Mouse (Mus musculus) forebrain, embryonic 14.5 days (tissue): ENCODE data around the gene Hsd3b6. TPM values are rescaled to one million over a fixed set of nuclear protein-coding genes. Genes with fewer than 3 reads are reported as not detected.
"Not testable (repeated sequence)": the region's sequence is repeated elsewhere in the genome, so short reads cannot be mapped to it uniquely, and the experiment has no call there.

Experiments used
- ATAC-seq: fragments of 200-750 bp; cut with Nextera tagmentation; 2 replicates; pipeline ENCODE4 v1.8.0; 2017; ENCODE audit warnings: mild to moderate bottlenecking, moderate library complexity
- DNase-seq: peaks from one replicate; pipeline ENCODE4 v3.0.0-alpha.2; 2015; ENCODE audit warnings: low spot score
- H3K27ac ChIP-seq: fragments of 300-500 bp; sonication (generic); 2 replicates; pipeline ENCODE4 v1.5.1; 2014; ENCODE audit warnings: low read depth, mild to moderate bottlenecking, control low read depth, low read length, moderate library complexity
- H3K27me3 ChIP-seq: fragments of 300-500 bp; sonication (generic); replicated peaks from 2 replicates; pipeline ENCODE4 v1.6.1; 2014; ENCODE audit warnings: low read length, control low read depth, mixed read lengths; ENCODE audit not compliant: control insufficient read depth, insufficient read depth
- H3K36me3 ChIP-seq: fragments of 300-500 bp; sonication (generic); 2 replicates; pipeline ENCODE4 v1.6.1; 2014; ENCODE audit warnings: low read length, control low read depth; ENCODE audit not compliant: control insufficient read depth, insufficient read depth
- H3K4me1 ChIP-seq: fragments of 300-500 bp; sonication (generic); 2 replicates; pipeline ENCODE4 v1.6.1; 2014; ENCODE audit warnings: antibody characterized with exemption, low read length, control low read depth; ENCODE audit not compliant: control insufficient read depth, insufficient read depth
- H3K4me2 ChIP-seq: fragments of 300-500 bp; sonication (generic); 2 replicates; pipeline ENCODE4 v1.6.1; 2014; ENCODE audit warnings: mild to moderate bottlenecking, control low read depth, low read length
- H3K4me3 ChIP-seq: fragments of 300-500 bp; sonication (generic); 2 replicates; pipeline ENCODE4 v1.5.1; 2014; ENCODE audit warnings: low read depth, low read length, control low read depth
- H3K9ac ChIP-seq: fragments of 300-500 bp; sonication (generic); 2 replicates; pipeline ENCODE4 v1.6.1; 2014; ENCODE audit warnings: mild to moderate bottlenecking, low read length, control low read depth, moderate library complexity
- H3K9me3 ChIP-seq: fragments of 300-500 bp; sonication (generic); replicated peaks from 2 replicates; pipeline ENCODE4 v1.6.1; 2016; ENCODE audit warnings: low read length, control low read depth, mixed read lengths; ENCODE audit not compliant: control insufficient read depth
- whole genome bisulfite sequencing: fragments of 180-500 bp; shearing (Covaris S2); extraction: QIAGEN DNeasy Blood & Tissue Kit; methylation state at CpG from one replicate; pipeline ENCODE4 v1.1.7; 2014; 5-methylcytosine and 5-hydroxymethylcytosine counted together
- polyA plus RNA-seq: library from polyadenylated mRNA; unstranded; fragments of >200 nt; fragmentation: Nextera tagmentation; extraction: Ambion mirVana; gene quantifications from 2 replicates; pipeline ENCODE4 v1.2.1, GENCODE M21; 2014

The Hsd3b6 gene
- polyA plus RNA-seq, 1 experiment from 2014 or later = 0.67 TPM

GRCm38 (mm10) chr3:98851853-98852252 is 37.6 kb upstream of the Hsd3b6 start:
- H3K27ac ChIP-seq = no peak overlapping the region
- 82% methylated on average over 2 of the region's 2 CpGs for WGBS

GRCm38 (mm10) chr3:98850262-98850661 is 36.0 kb upstream of the Hsd3b6 start:
- Histone ChIP-seq H3K4me2 (no peak overlapping the region), H3K9me3 (no peaks in the 10 kb centered on the region), H3K4me1 (no peaks in the 10 kb centered on the region), H3K36me3 (no peaks in the 10 kb centered on the region), H3K27ac (no peak overlapping the region), H3K27me3 (no peaks in the 10 kb centered on the region), H3K4me3 (no peak overlapping the region), H3K9ac (no peak overlapping the region)
- DNase-seq (no peak), ATAC-seq (no peak)
- 85% methylated on average over 5 of the region's 5 CpGs for WGBS

More at GRCm38 (mm10) chr3:98851853-98852252, 37.6 kb upstream of the Hsd3b6 start:
- DNase-seq = no peak
- Histone ChIP-seq H3K36me3 (no peaks in the 10 kb centered on the region), H3K4me2 (no peak overlapping the region), H3K27me3 (no peaks in the 10 kb centered on the region), H3K9me3 (no peaks in the 10 kb centered on the region), H3K4me3 (no peak overlapping the region), H3K9ac (no peak overlapping the region), H3K4me1 (no peaks in the 10 kb centered on the region)
- ATAC-seq = no peak

- H3K4me3 ChIP-seq = no peak overlapping the region
- H3K9ac ChIP-seq = no peak overlapping the region
- H3K36me3 ChIP-seq = no peaks in the 10 kb centered on the region
- H3K27ac ChIP-seq = no peak overlapping the region
- no peaks in the 10 kb centered on the region for H3K4me1 ChIP-seq
- DNase-seq = no peak
- 83% methylated on average over 1 of the region's 1 CpGs for WGBS
- no peaks in the 10 kb centered on the region for H3K9me3 ChIP-seq
- no peak for ATAC-seq
- H3K4me2 ChIP-seq = no peak overlapping the region
- H3K27me3 ChIP-seq = no peaks in the 10 kb centered on the region
Measured at GRCm38 (mm10) chr3:98848898-98849297, 34.7 kb upstream of the Hsd3b6 start.

GRCm38 (mm10) chr3:98812653-98813052 is 1.6 kb downstream of the Hsd3b6 start:
- H3K4me1 ChIP-seq, ATAC-seq, H3K9ac ChIP-seq, H3K4me2 ChIP-seq, H3K9me3 ChIP-seq, H3K27me3 ChIP-seq, DNase-seq, H3K27ac ChIP-seq, H3K36me3 ChIP-seq, H3K4me3 ChIP-seq: not testable (repeated sequence)
- WGBS = 79% methylated on average over 6 of the region's 6 CpGs

- H3K4me2 ChIP-seq, H3K9me3 ChIP-seq, DNase-seq, H3K4me3 ChIP-seq, H3K27ac ChIP-seq, ATAC-seq, H3K36me3 ChIP-seq, H3K9ac ChIP-seq, H3K27me3 ChIP-seq, H3K4me1 ChIP-seq: not testable (repeated sequence)
- 54% methylated on average over 3 of the region's 3 CpGs for WGBS
Measured at GRCm38 (mm10) chr3:98805032-98805431, 9.2 kb downstream of the Hsd3b6 start.

- Histone ChIP-seq H3K4me1 (no peaks in the 10 kb centered on the region), H3K9ac (no peak overlapping the region), H3K27ac (no peak overlapping the region), H3K9me3 (no peaks in the 10 kb centered on the region), H3K27me3 (no peaks in the 10 kb centered on the region), H3K4me3 (no peak overlapping the region), H3K36me3 (no peaks in the 10 kb centered on the region), H3K4me2 (no peak overlapping the region)
- DNase-seq (no peak), ATAC-seq (no peak)
- 81% methylated on average over 2 of the region's 2 CpGs for WGBS
Measured at GRCm38 (mm10) chr3:98786551-98786950, 27.7 kb downstream of the Hsd3b6 start.

- Histone ChIP-seq H3K36me3 (no peaks in the 10 kb centered on the region), H3K27ac (no peak overlapping the region), H3K9me3 (no peaks in the 10 kb centered on the region), H3K9ac (no peak overlapping the region), H3K4me2 (no peak overlapping the region), H3K4me3 (no peak overlapping the region), H3K4me1 (no peaks in the 10 kb centered on the region), H3K27me3 (no peaks in the 10 kb centered on the region)
- ATAC-seq (no peak), DNase-seq (no peak)
Measured at GRCm38 (mm10) chr3:98782181-98782868, 31.9 kb downstream of the Hsd3b6 start.

GRCm38 (mm10) chr3:98780921-98781320 is 33.3 kb downstream of the Hsd3b6 start:
- Histone ChIP-seq H3K36me3 (no peaks in the 10 kb centered on the region), H3K4me1 (no peaks in the 10 kb centered on the region), H3K4me2 (no peak overlapping the region), H3K27ac (no peak overlapping the region), H3K9me3 (no peaks in the 10 kb centered on the region), H3K4me3 (no peak overlapping the region), H3K9ac (no peak overlapping the region), H3K27me3 (no peaks in the 10 kb centered on the region)
- ATAC-seq = no peak
- no peak for DNase-seq

- H3K9me3 ChIP-seq = no peaks in the 10 kb centered on the region
- H3K27me3 ChIP-seq = no peaks in the 10 kb centered on the region
- no peak for ATAC-seq
- no peak overlapping the region for H3K4me3 ChIP-seq
- no peak for DNase-seq
- no peaks in the 10 kb centered on the region for H3K4me1 ChIP-seq
- H3K36me3 ChIP-seq = no peaks in the 10 kb centered on the region
- H3K27ac ChIP-seq = no peak overlapping the region
- no peak overlapping the region for H3K9ac ChIP-seq
- no peak overlapping the region for H3K4me2 ChIP-seq
Measured at GRCm38 (mm10) chr3:98764155-98764554, 50.1 kb downstream of the Hsd3b6 start.
